Comparison of ENCODE assay signal across 22 mouse cellular contexts in the genomic region with DNA sequence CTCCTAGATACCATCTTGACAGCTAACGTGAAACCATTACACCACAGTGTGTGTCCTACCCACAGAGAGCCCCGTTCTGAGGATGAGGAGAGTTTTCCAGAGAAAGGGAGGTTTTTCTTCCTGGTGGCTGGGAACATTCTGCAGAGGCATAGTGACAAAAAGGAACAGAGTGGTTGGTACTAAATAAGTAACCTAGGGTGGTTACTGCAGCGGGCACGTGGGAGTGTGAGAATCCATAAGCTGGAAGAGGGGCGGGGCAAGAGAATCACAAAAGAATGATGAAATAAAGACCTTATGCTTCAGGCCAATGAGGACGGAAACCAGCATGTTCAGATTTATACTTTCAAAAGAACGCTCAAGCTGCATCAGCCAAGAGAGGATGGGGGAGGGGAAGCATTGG. TPM values are rescaled to one million over a fixed set of nuclear protein-coding genes. Genes with fewer than 3 reads are reported as not detected.
"Had no signal": no experiment of that assay in that cellular context is flagged by ENCODE, and none has a peak within 500 bp of the region (broad histone marks: within the 10 kb centered on the region; RNA-seq: fewer than 3 reads in every experiment).

No protein-coding gene starts in this region.

- H3K4me1 ChIP-seq: intestine, embryonic 15.5 days; kidney, embryonic 15.5 days; limb, embryonic 12.5 days; limb, embryonic 15.5 days; megakaryocyte, embryonic 14.5 days had no signal

- ATAC-seq: intestine, embryonic 15.5 days; liver, postnatal 0 days; midbrain, embryonic 13.5 days had no signal

- H3K4me3 ChIP-seq: intestine, embryonic 15.5 days; kidney, embryonic 15.5 days; limb, embryonic 12.5 days; limb, embryonic 15.5 days; megakaryocyte, embryonic 14.5 days; midbrain, embryonic 10.5 days; midbrain, embryonic 13.5 days had no signal

- DNase-seq: kidney, adult 11 months; kidney, adult 8-10 months; kidney, postnatal 10 days; kidney, postnatal 36 days; layer of hippocampus, postnatal 36 days; liver, postnatal 0 days; lung, embryonic 14.5 days; lung, postnatal 10 days; lung, postnatal 36 days; right cerebral cortex, postnatal 14 days; thymus, adult 2 months; thymus, postnatal 14 days had no signal

- H3K4me2 ChIP-seq: intestine, embryonic 15.5 days; kidney, embryonic 15.5 days; limb, embryonic 12.5 days; limb, embryonic 15.5 days; liver, embryonic 11.5 days; lung, embryonic 14.5 days; midbrain, embryonic 13.5 days had no signal

- H3K36me3 ChIP-seq: intestine, embryonic 15.5 days; kidney, embryonic 15.5 days; limb, embryonic 12.5 days; limb, embryonic 15.5 days; midbrain, embryonic 13.5 days had no signal

- H3K9me3 ChIP-seq: intestine, embryonic 15.5 days; kidney, embryonic 15.5 days; limb, embryonic 12.5 days; limb, embryonic 15.5 days; midbrain, embryonic 10.5 days; midbrain, embryonic 13.5 days had no signal

- H3K27ac ChIP-seq: intestine, embryonic 15.5 days; kidney, embryonic 15.5 days; limb, embryonic 12.5 days; limb, embryonic 15.5 days; liver, embryonic 14.5 days; midbrain, embryonic 10.5 days; midbrain, embryonic 13.5 days; stomach, postnatal 0 days had no signal

- H3K9ac ChIP-seq: intestine, embryonic 15.5 days; kidney, embryonic 15.5 days; limb, embryonic 12.5 days; limb, embryonic 15.5 days; liver, embryonic 14.5 days; liver, postnatal 0 days; lung, embryonic 14.5 days; midbrain, embryonic 13.5 days had no signal

RNA-seq across cellular contexts. Expression of a gene that starts 8.0 kb away (rescaled TPM):
- polyA plus RNA-seq: liver, embryonic 11.5 days; liver, embryonic 14.5 days; liver, postnatal 0 days; lung, embryonic 14.5 days; stomach, postnatal 0 days had no signal

RNA-seq across cellular contexts. Expression of a gene that starts 26.7 kb away (rescaled TPM):
- polyA plus RNA-seq: liver, postnatal 0 days had no signal
